Mouse (Mus musculus): ENCODE results near the gene Nkx2-1. TPM values are rescaled to one million over a fixed set of nuclear protein-coding genes. Genes with fewer than 3 reads are reported as not detected.

Gene Nkx2-1
- polyA plus RNA-seq, 1 experiment from 2014 or later: 0.31 TPM

- Histone ChIP-seq H3K4me3 (no peak overlapping the region), H3K4me2 (no peak overlapping the region), H3K9ac (no peak overlapping the region), H3K36me3 (no peaks in the 10 kb centered on the region), H3K9me3 (no peaks in the 10 kb centered on the region), H3K27ac (no peak overlapping the region), H3K4me1 (replicated peaks) (0 out of 2 replicates have a peak, but pooled peaks cover 3% of the 10 kb centered on the region), H3K27me3 (peaks cover 91% of the 10 kb centered on the region)
- no peak for ATAC-seq (ENCODE audit: low FRiP score)
- WGBS: under 1% methylated on average over 22 of the region's 22 CpGs
Observed at GRCm38 (mm10) chr12:56520396-56521105, 16.2 kb downstream of the Nkx2-1 start.

GRCm38 (mm10) chr12:56519738-56520191 lies 16.9 kb downstream of the Nkx2-1 start:
- H3K4me1 ChIP-seq (replicated peaks): 0 out of 2 replicates have a peak, but pooled peaks cover 3% of the 10 kb centered on the region
- ATAC-seq (ENCODE audit: low FRiP score): no peak
- no peak overlapping the region for H3K9ac ChIP-seq
- H3K4me3 ChIP-seq: no peak overlapping the region
- WGBS: 1% methylated on average over 30 of the region's 30 CpGs
- H3K36me3 ChIP-seq: no peaks in the 10 kb centered on the region
- peaks cover 94% of the 10 kb centered on the region for H3K27me3 ChIP-seq
- no peaks in the 10 kb centered on the region for H3K9me3 ChIP-seq
- no peak overlapping the region for H3K4me2 ChIP-seq
- H3K27ac ChIP-seq: no peak overlapping the region

- H3K4me2 ChIP-seq: no peak overlapping the region
- 19% methylated on average over 13 of the region's 13 CpGs for WGBS
- H3K36me3 ChIP-seq: no peaks in the 10 kb centered on the region
- no peak overlapping the region for H3K4me3 ChIP-seq
- ATAC-seq (ENCODE audit: low FRiP score): no peak
- no peak overlapping the region for H3K9ac ChIP-seq
- H3K27me3 ChIP-seq: peaks cover 94% of the 10 kb centered on the region
- H3K9me3 ChIP-seq: no peaks in the 10 kb centered on the region
- no peak overlapping the region for H3K27ac ChIP-seq
- 0 out of 2 replicates have a peak, but pooled peaks cover 3% of the 10 kb centered on the region for H3K4me1 ChIP-seq (replicated peaks)
Observed at GRCm38 (mm10) chr12:56519071-56519737, 17.5 kb downstream of the Nkx2-1 start.

- Histone ChIP-seq H3K36me3 (no peaks in the 10 kb centered on the region), H3K4me1 (replicated peaks) (0 out of 2 replicates have a peak, but pooled peaks cover 3% of the 10 kb centered on the region), H3K9me3 (no peaks in the 10 kb centered on the region), H3K9ac (no peak overlapping the region), H3K4me2 (no peak overlapping the region), H3K27ac (no peak overlapping the region), H3K4me3 (no peak overlapping the region), H3K27me3 (peaks cover 94% of the 10 kb centered on the region)
- 64% methylated on average over 5 of the region's 5 CpGs for WGBS
- ATAC-seq (ENCODE audit: low FRiP score): no peak
Observed at GRCm38 (mm10) chr12:56518221-56518620, 18.5 kb downstream of the Nkx2-1 start.

GRCm38 (mm10) chr12:56514831-56515230 lies 21.9 kb downstream of the Nkx2-1 start:
- no peak overlapping the region for H3K27ac ChIP-seq
- H3K27me3 ChIP-seq: peaks cover 92% of the 10 kb centered on the region
- 92% methylated on average over 5 of the region's 5 CpGs for WGBS
- H3K4me1 ChIP-seq (replicated peaks): no peaks in the 10 kb centered on the region
- no peaks in the 10 kb centered on the region for H3K9me3 ChIP-seq
- H3K36me3 ChIP-seq: no peaks in the 10 kb centered on the region
- no peak overlapping the region for H3K9ac ChIP-seq
- H3K4me3 ChIP-seq: no peak overlapping the region
- no peak overlapping the region for H3K4me2 ChIP-seq
- no peak for ATAC-seq (ENCODE audit: low FRiP score)

GRCm38 (mm10) chr12:56508413-56508812 lies 28.3 kb downstream of the Nkx2-1 start:
- Histone ChIP-seq H3K4me2 (no peak overlapping the region), H3K36me3 (no peaks in the 10 kb centered on the region), H3K4me1 (replicated peaks) (no peaks in the 10 kb centered on the region), H3K4me3 (no peak overlapping the region), H3K27ac (no peak overlapping the region), H3K9me3 (no peaks in the 10 kb centered on the region), H3K9ac (no peak overlapping the region), H3K27me3 (peaks cover 96% of the 10 kb centered on the region)
- ATAC-seq (ENCODE audit: low FRiP score): no peak
- WGBS: 36% methylated on average over 8 of the region's 8 CpGs

GRCm38 (mm10) chr12:56487046-56487445 lies 49.7 kb downstream of the Nkx2-1 start:
- Histone ChIP-seq H3K27me3 (peaks cover 85% of the 10 kb centered on the region), H3K9me3 (no peaks in the 10 kb centered on the region), H3K4me3 (no peak overlapping the region), H3K36me3 (no peaks in the 10 kb centered on the region), H3K9ac (no peak overlapping the region), H3K4me1 (replicated peaks) (no peaks in the 10 kb centered on the region), H3K4me2 (no peak overlapping the region), H3K27ac (no peak overlapping the region)
- ATAC-seq (ENCODE audit: low FRiP score): no peak
- WGBS: 46% methylated on average over 3 of the region's 3 CpGs

- Histone ChIP-seq H3K4me1 (replicated peaks) (no peaks in the 10 kb centered on the region), H3K27me3 (peaks cover 92% of the 10 kb centered on the region), H3K4me3 (no peak overlapping the region), H3K36me3 (no peaks in the 10 kb centered on the region), H3K27ac (no peak overlapping the region), H3K9me3 (no peaks in the 10 kb centered on the region), H3K9ac (no peak overlapping the region), H3K4me2 (no peak overlapping the region)
- WGBS: 65% methylated on average over 10 of the region's 10 CpGs
- no peak for ATAC-seq (ENCODE audit: low FRiP score)
Observed at GRCm38 (mm10) chr12:56482606-56483005, 54.1 kb downstream of the Nkx2-1 start.

Other genes with a start within 250 kb of the Nkx2-1 start
- gene Mbip, start 191.0 kb downstream of the Nkx2-1 start, polyA plus RNA-seq (2015; fragmentation: Nextera tagmentation; extraction: Ambion mirVana): 45.7 and 49.3 TPM in 2 replicates
- 0.31 TPM in 1 of 2 replicates, not detected in the other for gene Nkx2-9, start 76.4 kb upstream of the Nkx2-1 start, polyA plus RNA-seq (2015; fragmentation: Nextera tagmentation; extraction: Ambion mirVana)
- gene Pax9, start 154.9 kb upstream of the Nkx2-1 start, polyA plus RNA-seq (2015; fragmentation: Nextera tagmentation; extraction: Ambion mirVana): 0.05 and 0.23 TPM in 2 replicates